7 mouse cellular contexts compared by ENCODE assay signal in genomic region chr2:173219256-173219954, GRCm38 (mm10). TPM values are rescaled to one million over a fixed set of nuclear protein-coding genes. Genes with fewer than 3 reads are reported as not detected.
DNase-seq lines count a peak whose midpoint lies in the region; ATAC-seq and TF ChIP-seq lines count a peak whose summit lies in the region.

No protein-coding gene starts in this region.

- DNase-seq in urinary bladder, adult 2 months (ENCODE audit: low spot score): peak; percentile 21
- DNase-seq in urinary bladder, adult 18-20 months (ENCODE audit: low spot score in 2 of 2): no peak
- peak; percentile 10 for DNase-seq in c-Kit-positive CD71-positive TER-119-negative erythroid progenitor cells, embryonic 14.5 days (ENCODE audit: low read depth)
- peak; percentile 68 for DNase-seq in kidney, postnatal 14 days
- DNase-seq in midbrain, postnatal 0 days (ENCODE audit: low spot score): peak; percentile 37
- DNase-seq in layer of hippocampus, adult 11-12 months (ENCODE audit: low spot score): no peak

- no peak overlapping the region for H3K27ac ChIP-seq in heart, embryonic 12.5 days (ENCODE audit: poor library complexity, severe bottlenecking)
- H3K27ac ChIP-seq in midbrain, postnatal 0 days (ENCODE audit: low read depth, low read length): no peak overlapping the region

- H3K27me3 ChIP-seq in heart, embryonic 12.5 days (replicated peaks): peaks cover 7% of the 10 kb centered on the region; the same call in 1 of the 2 replicates
- H3K27me3 ChIP-seq in midbrain, postnatal 0 days (ENCODE audit: insufficient read depth, low read length): no peaks in the 10 kb centered on the region

- TF ChIP-seq CTCF in midbrain, postnatal 0 days (IDR thresholded peaks at IDR 0.05): peak; percentile 76

- H3K9me3 ChIP-seq in heart, embryonic 12.5 days (replicated peaks): peaks cover 4% of the 10 kb centered on the region; the same call in 1 of the 2 replicates
- H3K9me3 ChIP-seq in midbrain, postnatal 0 days (ENCODE audit: low read length): peaks cover 2% of the 10 kb centered on the region; the same call in 1 of the 2 replicates

- no peak overlapping the region for H3K9ac ChIP-seq in heart, embryonic 12.5 days
- no peak overlapping the region for H3K9ac ChIP-seq in midbrain, postnatal 0 days (replicated peaks; ENCODE audit: low read length, poor library complexity, severe bottlenecking)

- no peak overlapping the region for H3K4me3 ChIP-seq in heart, embryonic 12.5 days
- no peak overlapping the region for H3K4me3 ChIP-seq in midbrain, postnatal 0 days (ENCODE audit: low read depth, low read length)

- no peaks in the 10 kb centered on the region for H3K4me1 ChIP-seq in heart, embryonic 12.5 days (replicated peaks)
- no peaks in the 10 kb centered on the region for H3K4me1 ChIP-seq in midbrain, postnatal 0 days (ENCODE audit: insufficient read depth, low read length)

- ATAC-seq in heart, embryonic 12.5 days (ENCODE audit: insufficient number of reproducible peaks, low FRiP score): peak; percentile 43
- ATAC-seq in midbrain, postnatal 0 days (ENCODE audit: low FRiP score): no peak

- 41% methylated on average over 10 of the region's 10 CpGs for WGBS in heart, embryonic 12.5 days
- WGBS in midbrain, postnatal 0 days: 46% methylated on average over 10 of the region's 10 CpGs

- no peak overlapping the region for H3K4me2 ChIP-seq in heart, embryonic 12.5 days
- H3K4me2 ChIP-seq in midbrain, postnatal 0 days (ENCODE audit: low read depth, low read length, poor library complexity, severe bottlenecking): no peak overlapping the region

- H3K36me3 ChIP-seq in heart, embryonic 12.5 days: no peaks in the 10 kb centered on the region
- no peaks in the 10 kb centered on the region for H3K36me3 ChIP-seq in midbrain, postnatal 0 days (ENCODE audit: insufficient read depth, low read length)

RNA-seq across cellular contexts. Expression of gene Zbp1, which starts 0.7 kb away (rescaled TPM):
- polyA plus RNA-seq in urinary bladder, adult 2 months (2012; rRNA removed): 11.3 and 15.7 TPM in 2 replicates
- polyA plus RNA-seq in heart, embryonic 12.5 days (2016; fragmentation: Nextera tagmentation; extraction: Ambion mirVana): not detected in 2 replicates
- total RNA-seq in midbrain, postnatal 0 days (2014; rRNA removed): not detected in 2 replicates
- 0.38 and 0.57 TPM in 2 replicates for polyA plus RNA-seq in midbrain, postnatal 0 days (2015; fragmentation: Nextera tagmentation; extraction: Ambion mirVana)

RNA-seq across cellular contexts. Expression of gene Pmepa1, which starts 56.9 kb away (rescaled TPM):
- 37.0 and 54.0 TPM in 2 replicates for polyA plus RNA-seq in urinary bladder, adult 2 months (2012; rRNA removed)
- 4.0 and 4.5 TPM in 2 replicates for polyA plus RNA-seq in heart, embryonic 12.5 days (2016; fragmentation: Nextera tagmentation; extraction: Ambion mirVana)
- total RNA-seq in midbrain, postnatal 0 days (2014; rRNA removed): 6.5 and 12.8 TPM in 2 replicates
- polyA plus RNA-seq in midbrain, postnatal 0 days (2015; fragmentation: Nextera tagmentation; extraction: Ambion mirVana): 2.3 TPM in 2 replicates

Comparison
In these comparisons a context has a peak if more than half of its experiments do, and no peak if none do; other contexts are left out.
1. DNase-seq: peak in urinary bladder, adult 2 months (single experiment), c-Kit-positive CD71-positive TER-119-negative erythroid progenitor cells, embryonic 14.5 days (single experiment), kidney, postnatal 14 days (single experiment) and midbrain, postnatal 0 days (single experiment); none in urinary bladder, adult 18-20 months (0 of 2) and layer of hippocampus, adult 11-12 months (single experiment).